17 mouse cellular contexts compared by ENCODE assay signal in genomic region chr2:162197316-162197715, GRCm38 (mm10).
"Had no signal": no experiment of that assay in that cellular context is flagged by ENCODE, and none has a peak within 500 bp of the region (broad histone marks: within the 10 kb centered on the region; RNA-seq: fewer than 3 reads in every experiment).

No protein-coding gene starts in this region.

- H3K4me1 ChIP-seq: liver, embryonic 15.5 days; megakaryocyte, embryonic 14.5 days; neural tube, embryonic 12.5 days had no signal

- H3K27me3 ChIP-seq: limb, embryonic 13.5 days; liver, embryonic 15.5 days; megakaryocyte, embryonic 14.5 days; neural tube, embryonic 12.5 days had no signal

- H3K4me2 ChIP-seq: limb, embryonic 13.5 days; liver, embryonic 11.5 days; liver, embryonic 15.5 days; midbrain, embryonic 11.5 days; neural tube, embryonic 12.5 days had no signal

- H3K4me3 ChIP-seq: layer of hippocampus, adult 2 months; limb, embryonic 13.5 days; liver, embryonic 15.5 days; megakaryocyte, embryonic 14.5 days; neural tube, embryonic 12.5 days had no signal

- H3K36me3 ChIP-seq: limb, embryonic 13.5 days; liver, embryonic 15.5 days; neural tube, embryonic 12.5 days had no signal

- DNase-seq: kidney, adult 11 months; kidney, adult 9 months; kidney, postnatal 10 days; kidney, postnatal 4 days; lung, adult 2 months; lung, postnatal 10 days; right cerebral cortex, postnatal 14 days; thymus, postnatal 4 days had no signal

- H3K27ac ChIP-seq: layer of hippocampus, adult 2 months; limb, embryonic 13.5 days; liver, embryonic 15.5 days; macrophage; neural tube, embryonic 12.5 days; stomach, postnatal 0 days had no signal

- H3K9me3 ChIP-seq: limb, embryonic 13.5 days; liver, embryonic 15.5 days; neural tube, embryonic 12.5 days had no signal

- H3K9ac ChIP-seq: limb, embryonic 13.5 days; liver, embryonic 15.5 days; neural tube, embryonic 12.5 days had no signal
